Mouse (Mus musculus) hindbrain, embryonic 11.5 days (tissue): ENCODE data around the gene Zfp933. TPM values are rescaled to one million over a fixed set of nuclear protein-coding genes. Genes with fewer than 3 reads are reported as not detected.
"Not testable (repeated sequence)": the region's sequence is repeated elsewhere in the genome, so short reads cannot be mapped to it uniquely, and the experiment has no call there.

ENCODE experiments used
- ATAC-seq: fragments of 200-750 bp; cut with Nextera tagmentation; 2 replicates; pipeline ENCODE4 v1.8.0; 2017; ENCODE audit warnings: mild to moderate bottlenecking, moderate TSS enrichment, moderate library complexity; ENCODE audit not compliant: low FRiP score
- DNase-seq: peaks from one replicate; pipeline ENCODE4 v3.0.0-alpha.2; 2015; ENCODE audit warnings: low spot score
- H3K27ac ChIP-seq: fragments of 300-500 bp; sonication (generic); 2 replicates; pipeline ENCODE4 v1.5.1; 2014; ENCODE audit warnings: mild to moderate bottlenecking, low read depth, low read length
- H3K27me3 ChIP-seq: fragments of 300-500 bp; sonication (generic); 2 replicates; pipeline ENCODE4 v1.6.1; 2014; ENCODE audit warnings: mild to moderate bottlenecking, low read length, moderate library complexity, mixed read lengths; ENCODE audit not compliant: control insufficient read depth, insufficient read depth
- H3K36me3 ChIP-seq: fragments of 300-500 bp; sonication (generic); 2 replicates; pipeline ENCODE4 v1.6.1; 2014; ENCODE audit warnings: mild to moderate bottlenecking, low read length, moderate library complexity, mixed read lengths; ENCODE audit not compliant: control insufficient read depth, insufficient read depth
- H3K4me1 ChIP-seq: fragments of 300-500 bp; sonication (generic); replicated peaks from 2 replicates; pipeline ENCODE4 v1.6.1; 2014; ENCODE audit warnings: low read length, mixed read lengths; ENCODE audit not compliant: control insufficient read depth, insufficient read depth
- H3K4me2 ChIP-seq: fragments of 300-500 bp; sonication (generic); replicated peaks from 2 replicates; pipeline ENCODE4 v1.6.1; 2014; ENCODE audit warnings: mild to moderate bottlenecking, low read depth, low read length
- H3K4me3 ChIP-seq: fragments of 300-500 bp; sonication (generic); 2 replicates; pipeline ENCODE4 v1.5.1; 2014; ENCODE audit warnings: low read depth, low read length
- H3K9ac ChIP-seq: fragments of 300-500 bp; sonication (generic); 2 replicates; pipeline ENCODE4 v1.6.1; 2014; ENCODE audit warnings: low read depth, low read length
- H3K9me3 ChIP-seq: fragments of 300-500 bp; sonication (generic); 2 replicates; pipeline ENCODE4 v1.6.1; 2016; ENCODE audit warnings: low read length; ENCODE audit not compliant: control insufficient read depth
- WGBS: fragments of 180-500 bp; shearing (Covaris S2); extraction: QIAGEN DNeasy Blood & Tissue Kit; methylation state at CpG from one replicate; pipeline ENCODE4 v1.1.7; 2014; 5-methylcytosine and 5-hydroxymethylcytosine counted together
- polyA plus RNA-seq: library from polyadenylated mRNA; unstranded; fragments of >200 nt; fragmentation: Nextera tagmentation; extraction: Ambion mirVana; gene quantifications from 2 replicates; pipeline ENCODE4 v1.2.1, GENCODE M21; 2014

The Zfp933 gene
- polyA plus RNA-seq, 1 experiment from 2014 or later: 7.3 TPM

GRCm38 (mm10) chr4:147795308-147795707, 52.9 kb downstream of the Zfp933 start:
- H3K4me1 ChIP-seq, H3K9me3 ChIP-seq, H3K27me3 ChIP-seq, H3K9ac ChIP-seq, H3K36me3 ChIP-seq, DNase-seq, H3K4me2 ChIP-seq, H3K4me3 ChIP-seq, H3K27ac ChIP-seq: not testable (repeated sequence)
- WGBS: 93% methylated on average over 1 of the region's 1 CpGs
- peak; percentile 38 for ATAC-seq

- not testable (repeated sequence) for H3K4me1 ChIP-seq, H3K27ac ChIP-seq, ATAC-seq, H3K4me2 ChIP-seq, H3K9ac ChIP-seq, H3K4me3 ChIP-seq, H3K9me3 ChIP-seq, DNase-seq, H3K36me3 ChIP-seq, H3K27me3 ChIP-seq
- 88% methylated on average over 1 of the region's 3 CpGs for WGBS
Observed at GRCm38 (mm10) chr4:147794026-147794665, 54.0 kb downstream of the Zfp933 start.

GRCm38 (mm10) chr4:147793390-147793916, 54.7 kb downstream of the Zfp933 start:
- not testable (repeated sequence) for H3K9ac ChIP-seq, H3K27me3 ChIP-seq, DNase-seq, H3K9me3 ChIP-seq, H3K4me2 ChIP-seq, H3K4me3 ChIP-seq, H3K4me1 ChIP-seq, H3K27ac ChIP-seq, H3K36me3 ChIP-seq
- ATAC-seq: peak; percentile 31
- 72% methylated on average over 2 of the region's 2 CpGs for WGBS

- not testable (repeated sequence) for H3K4me3 ChIP-seq, H3K4me1 ChIP-seq, H3K9ac ChIP-seq, DNase-seq, H3K27me3 ChIP-seq, H3K4me2 ChIP-seq, H3K27ac ChIP-seq, H3K36me3 ChIP-seq, H3K9me3 ChIP-seq
- ATAC-seq: peak; percentile 30; the same call in 1 of the 2 replicates
Observed at GRCm38 (mm10) chr4:147791729-147792128, 56.4 kb downstream of the Zfp933 start.

Other genes with a start within 250 kb of the Zfp933 start
- gene Zfp979, start 205.9 kb downstream of the Zfp933 start, polyA plus RNA-seq: 3.2 TPM in 2 replicates
- gene Zfp534, start 145.8 kb downstream of the Zfp933 start, polyA plus RNA-seq: not detected in 2 replicates
- 7.9 and 8.6 TPM in 2 replicates for gene Zfp984, start 38.6 kb downstream of the Zfp933 start, polyA plus RNA-seq
- 32.9 and 36.7 TPM in 2 replicates for gene Miip, start 20.4 kb upstream of the Zfp933 start, polyA plus RNA-seq
- 11.8 and 15.3 TPM in 2 replicates for gene Fv1, start 20.6 kb upstream of the Zfp933 start, polyA plus RNA-seq
- gene Mfn2, start 56.3 kb upstream of the Zfp933 start, polyA plus RNA-seq: 33.2 and 39.0 TPM in 2 replicates
- 28.2 and 28.7 TPM in 2 replicates for gene Plod1, start 88.4 kb upstream of the Zfp933 start, polyA plus RNA-seq
- gene 2510039O18Rik, start 92.5 kb upstream of the Zfp933 start, polyA plus RNA-seq: 13.6 and 16.7 TPM in 2 replicates
- 0.23 and 0.39 TPM in 2 replicates for gene Nppb, start 137.4 kb upstream of the Zfp933 start, polyA plus RNA-seq
- gene Nppa, start 152.4 kb upstream of the Zfp933 start, polyA plus RNA-seq: not detected in 2 replicates
- gene Clcn6, start 190.5 kb upstream of the Zfp933 start, polyA plus RNA-seq: 21.7 and 26.2 TPM in 2 replicates
- 18.0 and 19.6 TPM in 2 replicates for gene Mthfr, start 190.7 kb upstream of the Zfp933 start, polyA plus RNA-seq
- gene Agtrap, start 239.7 kb upstream of the Zfp933 start, polyA plus RNA-seq: 8.8 and 10.9 TPM in 2 replicates